In genomic region chr7:74340419-74340954, GRCm38 (mm10) we compare ENCODE assay signal across 23 mouse cellular contexts.
DNase-seq lines count a peak whose midpoint lies in the region; ATAC-seq and TF ChIP-seq lines count a peak whose summit lies in the region.
"Had no signal": no experiment of that assay in that cellular context is flagged by ENCODE, and none has a peak within 500 bp of the region (broad histone marks: within the 10 kb centered on the region; RNA-seq: fewer than 3 reads in every experiment).

No protein-coding gene starts in this region.

- no peak overlapping the region for H3K9ac ChIP-seq in hindbrain, embryonic 11.5 days (ENCODE audit: low read depth, low read length)
- no peak overlapping the region for H3K9ac ChIP-seq in intestine, embryonic 16.5 days (ENCODE audit: low read depth, low read length)
- no peak overlapping the region for H3K9ac ChIP-seq in hindbrain, embryonic 16.5 days (ENCODE audit: low read depth, low read length)
- H3K9ac ChIP-seq: heart, embryonic 15.5 days; limb, embryonic 12.5 days; liver, embryonic 12.5 days had no signal

- DNase-seq in thymus, adult 2 months, result peak; percentile 24
- no peak for DNase-seq in thymus, postnatal 0 days (ENCODE audit: low spot score)
- DNase-seq in splenic B cell, adult 2 months (ENCODE audit: low read depth, low spot score), result peak; percentile 2
- no peak for DNase-seq in hindbrain, embryonic 11.5 days (ENCODE audit: low spot score)
- no peak for DNase-seq in lung, postnatal 4 days
- DNase-seq: cerebellum, adult 18-20 months; cerebellum, postnatal 25 days; embryo, embryonic 11 days; gastrocnemius, adult 2 months; heart, postnatal 36 days; kidney, adult 8-10 months; kidney, postnatal 10 days; lung, adult 18-20 months; lung, postnatal 14 days had no signal

- TF ChIP-seq CTCF in thymus, adult 2 months (IDR thresholded peaks at IDR 0.05; ENCODE audit: borderline replicate concordance, control insufficient read depth, extremely low read depth, insufficient read depth, low read length, poor library complexity), result no peak

- WGBS in thymus, adult 2 months, result 29% methylated on average over 8 of the region's 8 CpGs
- 88% methylated on average over 8 of the region's 8 CpGs for WGBS in hindbrain, embryonic 11.5 days
- 85% methylated on average over 8 of the region's 8 CpGs for WGBS in intestine, embryonic 16.5 days
- 87% methylated on average over 8 of the region's 8 CpGs for WGBS in hindbrain, embryonic 16.5 days

- no peak for TF ChIP-seq POLR2A in thymus, adult 2 months (IDR thresholded peaks at IDR 0.05; ENCODE audit: control insufficient read depth, extremely low read depth, insufficient read depth, low read length, poor library complexity)

- no peak overlapping the region for H3K4me2 ChIP-seq in hindbrain, embryonic 11.5 days (replicated peaks; ENCODE audit: low read depth, low read length)
- no peak overlapping the region for H3K4me2 ChIP-seq in intestine, embryonic 16.5 days (ENCODE audit: low read depth, low read length)
- no peak overlapping the region for H3K4me2 ChIP-seq in hindbrain, embryonic 16.5 days (ENCODE audit: low read length)
- H3K4me2 ChIP-seq: heart, embryonic 15.5 days; limb, embryonic 12.5 days; liver, embryonic 12.5 days had no signal

- H3K4me3 ChIP-seq in thymus, adult 2 months (ENCODE audit: control insufficient read depth, insufficient read depth, low read length), result no peak overlapping the region
- H3K4me3 ChIP-seq in hindbrain, embryonic 11.5 days (ENCODE audit: low read depth, low read length), result no peak overlapping the region
- no peak overlapping the region for H3K4me3 ChIP-seq in intestine, embryonic 16.5 days (ENCODE audit: low read length)
- no peak overlapping the region for H3K4me3 ChIP-seq in hindbrain, embryonic 16.5 days (ENCODE audit: low read length)
- H3K4me3 ChIP-seq: gastrocnemius, adult 2 months; heart, embryonic 15.5 days; limb, embryonic 12.5 days; liver, embryonic 12.5 days; midbrain, embryonic 10.5 days had no signal

- H3K27ac ChIP-seq in thymus, adult 2 months (ENCODE audit: control insufficient read depth, insufficient read depth, low read length), result peak overlapping the region; percentile 85
- H3K27ac ChIP-seq in hindbrain, embryonic 11.5 days (ENCODE audit: low read depth, low read length), result no peak overlapping the region
- H3K27ac ChIP-seq in intestine, embryonic 16.5 days (ENCODE audit: low read length), result no peak overlapping the region
- no peak overlapping the region for H3K27ac ChIP-seq in hindbrain, embryonic 16.5 days (ENCODE audit: low read depth, low read length)
- H3K27ac ChIP-seq: gastrocnemius, adult 2 months; heart, embryonic 15.5 days; liver, embryonic 12.5 days had no signal

- H3K4me1 ChIP-seq in thymus, adult 2 months (replicated peaks; ENCODE audit: control insufficient read depth, insufficient read depth, low read length), result peaks cover 34% of the 10 kb centered on the region
- H3K4me1 ChIP-seq in hindbrain, embryonic 11.5 days (replicated peaks; ENCODE audit: control insufficient read depth, insufficient read depth, low read length), result no peaks in the 10 kb centered on the region
- H3K4me1 ChIP-seq in intestine, embryonic 16.5 days (ENCODE audit: control insufficient read depth, insufficient read depth, low read length), result no peaks in the 10 kb centered on the region; the same call in 1 of the 2 replicates
- peaks cover 3% of the 10 kb centered on the region; the same call in 1 of the 2 replicates for H3K4me1 ChIP-seq in hindbrain, embryonic 16.5 days (ENCODE audit: control insufficient read depth, insufficient read depth, low read depth, low read length)
- H3K4me1 ChIP-seq: heart, embryonic 15.5 days; liver, embryonic 12.5 days had no signal

- H3K27me3 ChIP-seq in thymus, adult 2 months (ENCODE audit: control insufficient read depth, insufficient read depth, low read length), result no peaks in the 10 kb centered on the region
- H3K27me3 ChIP-seq in splenic B cell, adult 2 months (ENCODE audit: control insufficient read depth, insufficient read depth, low read length, poor library complexity, severe bottlenecking), result no peaks in the 10 kb centered on the region
- no peaks in the 10 kb centered on the region for H3K27me3 ChIP-seq in hindbrain, embryonic 11.5 days (ENCODE audit: control insufficient read depth, insufficient read depth, low read length)
- H3K27me3 ChIP-seq in intestine, embryonic 16.5 days (replicated peaks; ENCODE audit: control insufficient read depth, insufficient read depth, low read length), result no peaks in the 10 kb centered on the region
- no peaks in the 10 kb centered on the region for H3K27me3 ChIP-seq in hindbrain, embryonic 16.5 days (replicated peaks; ENCODE audit: control insufficient read depth, insufficient read depth, low read length)
- H3K27me3 ChIP-seq: heart, embryonic 15.5 days; limb, embryonic 12.5 days; liver, embryonic 12.5 days; Patski had no signal

- H3K9me3 ChIP-seq in hindbrain, embryonic 11.5 days (ENCODE audit: control insufficient read depth, low read length), result no peaks in the 10 kb centered on the region
- H3K9me3 ChIP-seq in intestine, embryonic 16.5 days (ENCODE audit: control insufficient read depth, low read length), result no peaks in the 10 kb centered on the region
- no peaks in the 10 kb centered on the region for H3K9me3 ChIP-seq in hindbrain, embryonic 16.5 days (ENCODE audit: control insufficient read depth, low read length)
- H3K9me3 ChIP-seq: heart, embryonic 15.5 days; limb, embryonic 12.5 days; liver, embryonic 12.5 days; midbrain, embryonic 10.5 days had no signal

- no peaks in the 10 kb centered on the region for H3K36me3 ChIP-seq in thymus, adult 2 months (ENCODE audit: control insufficient read depth, insufficient read depth, low read length)
- H3K36me3 ChIP-seq in splenic B cell, adult 2 months (ENCODE audit: control insufficient read depth, insufficient read depth, low read length, poor library complexity, severe bottlenecking), result no peaks in the 10 kb centered on the region
- H3K36me3 ChIP-seq in hindbrain, embryonic 11.5 days (ENCODE audit: control insufficient read depth, insufficient read depth, low read length), result no peaks in the 10 kb centered on the region
- H3K36me3 ChIP-seq in intestine, embryonic 16.5 days (ENCODE audit: control insufficient read depth, insufficient read depth, low read length), result no peaks in the 10 kb centered on the region
- no peaks in the 10 kb centered on the region for H3K36me3 ChIP-seq in hindbrain, embryonic 16.5 days (ENCODE audit: control insufficient read depth, insufficient read depth, low read length)
- H3K36me3 ChIP-seq: heart, embryonic 15.5 days; limb, embryonic 12.5 days; liver, embryonic 12.5 days; midbrain, embryonic 10.5 days had no signal

- ATAC-seq in inflammation-experienced regulatory T-cells, adult 6 months, result peak; percentile 39
- ATAC-seq in hindbrain, embryonic 11.5 days (ENCODE audit: low FRiP score), result no peak
- no peak for ATAC-seq in intestine, embryonic 16.5 days
- no peak for ATAC-seq in hindbrain, embryonic 16.5 days
- ATAC-seq: forebrain, embryonic 14.5 days; liver, embryonic 12.5 days; Patski had no signal

Comparison
In these comparisons a context has a peak if more than half of its experiments do, and no peak if none do; other contexts are left out.
1. DNase-seq: peak in thymus, adult 2 months (single experiment) and splenic B cell, adult 2 months (single experiment); none in thymus, postnatal 0 days (single experiment), hindbrain, embryonic 11.5 days (single experiment) and lung, postnatal 4 days (0 of 2).